In genomic region chr10:79857452-79857811, GRCm38 (mm10) we compare ENCODE assay signal across 8 mouse cellular contexts. TPM values are rescaled to one million over a fixed set of nuclear protein-coding genes. Genes with fewer than 3 reads are reported as not detected.
A peak's percentile ranks its signal among the peaks of the same experiment; 100 is the strongest.
DNase-seq lines count a peak whose midpoint lies in the region; ATAC-seq lines count a peak whose summit lies in the region.

No protein-coding gene starts in this region.

- WGBS in heart, embryonic 11.5 days (ENCODE audit: insufficient replicate concordance), result 23% methylated on average over 4 of the region's 4 CpGs
- WGBS in lung, embryonic 16.5 days, result 8% methylated on average over 4 of the region's 4 CpGs

- peaks cover 35% of the 10 kb centered on the region for H3K36me3 ChIP-seq in heart, embryonic 11.5 days (ENCODE audit: control insufficient read depth, insufficient read depth, low read length)
- peaks cover 41% of the 10 kb centered on the region for H3K36me3 ChIP-seq in lung, embryonic 16.5 days (ENCODE audit: control insufficient read depth, insufficient read depth, low read length)
- H3K36me3 ChIP-seq in splenic B cell, adult 2 months (ENCODE audit: control insufficient read depth, insufficient read depth, low read length, poor library complexity, severe bottlenecking), result peaks cover 25% of the 10 kb centered on the region

- peak overlapping the region; percentile 78 for H3K4me2 ChIP-seq in heart, embryonic 11.5 days
- H3K4me2 ChIP-seq in lung, embryonic 16.5 days (ENCODE audit: low read depth, low read length), result peak overlapping the region; percentile 85

- no peaks in the 10 kb centered on the region for H3K9me3 ChIP-seq in heart, embryonic 11.5 days (replicated peaks; ENCODE audit: control insufficient read depth, low read length)
- no peaks in the 10 kb centered on the region for H3K9me3 ChIP-seq in lung, embryonic 16.5 days (ENCODE audit: control insufficient read depth, low read length)

- H3K27me3 ChIP-seq in heart, embryonic 11.5 days (ENCODE audit: control insufficient read depth, insufficient read depth, low read length), result no peaks in the 10 kb centered on the region
- H3K27me3 ChIP-seq in lung, embryonic 16.5 days (ENCODE audit: control insufficient read depth, insufficient read depth, low read depth, low read length), result no peaks in the 10 kb centered on the region
- no peaks in the 10 kb centered on the region for H3K27me3 ChIP-seq in splenic B cell, adult 2 months (ENCODE audit: control insufficient read depth, insufficient read depth, low read length, poor library complexity, severe bottlenecking)

- peak overlapping the region; percentile 64 for H3K9ac ChIP-seq in heart, embryonic 11.5 days (ENCODE audit: low read depth, low read length)
- H3K9ac ChIP-seq in lung, embryonic 16.5 days (ENCODE audit: low read length), result peak overlapping the region; percentile 99

- DNase-seq in CD4-positive, CD25-positive, alpha-beta regulatory T cell, adult 2 months (ENCODE audit: low read depth, low spot score), result peak; percentile 78
- peak; percentile 75 for DNase-seq in CD4-positive helper T cell, adult 2 months (ENCODE audit: low read depth, low spot score)
- DNase-seq in kidney, adult 9 months, result peak; percentile 81
- peak; percentile 79 for DNase-seq in splenic B cell, adult 2 months (ENCODE audit: low read depth, low spot score)

- H3K4me1 ChIP-seq in heart, embryonic 11.5 days (ENCODE audit: control insufficient read depth, insufficient read depth, low read length), result peaks cover 38% of the 10 kb centered on the region
- peaks cover 34% of the 10 kb centered on the region for H3K4me1 ChIP-seq in lung, embryonic 16.5 days (replicated peaks; ENCODE audit: control insufficient read depth, insufficient read depth, low read length)

- H3K27ac ChIP-seq in heart, embryonic 11.5 days (ENCODE audit: low read depth, low read length), result peak overlapping the region; percentile 57
- peak overlapping the region; percentile 100 for H3K27ac ChIP-seq in lung, embryonic 16.5 days (ENCODE audit: low read length)

- H3K4me3 ChIP-seq in heart, embryonic 11.5 days (ENCODE audit: low read depth, low read length), result peak overlapping the region; percentile 86
- peak overlapping the region; percentile 93 for H3K4me3 ChIP-seq in lung, embryonic 16.5 days (ENCODE audit: low read length)

- no peak for ATAC-seq in CD4-positive, CD25-positive, alpha-beta regulatory T cell, adult 4 months
- ATAC-seq in common myeloid progenitor, adult 5-6 weeks (replicated peaks; ENCODE audit: low read depth, poor library complexity, severe bottlenecking), result 0 out of 2 replicates have a peak, but pooled peaks have one; percentile 12
- ATAC-seq in heart, embryonic 11.5 days (replicated peaks; ENCODE audit: insufficient number of reproducible peaks, low FRiP score, low TSS enrichment), result no peak
- no peak for ATAC-seq in lung, embryonic 16.5 days (ENCODE audit: low read depth)

RNA-seq across cellular contexts. Expression of gene Ptbp1, which starts 3.2 kb away (rescaled TPM):
- 100 to 1,000 TPM; 103 to 274 TPM for polyA plus RNA-seq in CD4-positive, CD25-positive, alpha-beta regulatory T cell, adult 4 months (2017; shearing (Covaris generic))
- total RNA-seq in common myeloid progenitor, adult 5-6 weeks (2017), result 210 and 221 TPM in 2 replicates
- 112 TPM in 2 replicates for polyA plus RNA-seq in heart, embryonic 11.5 days (2014; fragmentation: Nextera tagmentation; extraction: Ambion mirVana)
- polyA plus RNA-seq in lung, embryonic 16.5 days (2015; fragmentation: Nextera tagmentation; extraction: Ambion mirVana), result 344 and 371 TPM in 2 replicates

RNA-seq across cellular contexts. Expression of gene Prtn3, which starts 16.8 kb away (rescaled TPM):
- not detected for polyA plus RNA-seq in CD4-positive, CD25-positive, alpha-beta regulatory T cell, adult 4 months (2017; shearing (Covaris generic))
- 131 and 159 TPM in 2 replicates for total RNA-seq in common myeloid progenitor, adult 5-6 weeks (2017)
- polyA plus RNA-seq in heart, embryonic 11.5 days (2014; fragmentation: Nextera tagmentation; extraction: Ambion mirVana), result 2.5 and 3.9 TPM in 2 replicates
- 3.0 and 4.0 TPM in 2 replicates for polyA plus RNA-seq in lung, embryonic 16.5 days (2015; fragmentation: Nextera tagmentation; extraction: Ambion mirVana)

RNA-seq across cellular contexts. Expression of gene Plppr3, which starts 17.0 kb away (rescaled TPM):
- polyA plus RNA-seq in CD4-positive, CD25-positive, alpha-beta regulatory T cell, adult 4 months (2017; shearing (Covaris generic)), result 1 to 10 TPM; 2.1 to 4.5 TPM
- 40.8 and 46.6 TPM in 2 replicates for total RNA-seq in common myeloid progenitor, adult 5-6 weeks (2017)
- polyA plus RNA-seq in heart, embryonic 11.5 days (2014; fragmentation: Nextera tagmentation; extraction: Ambion mirVana), result 14.1 and 14.3 TPM in 2 replicates
- polyA plus RNA-seq in lung, embryonic 16.5 days (2015; fragmentation: Nextera tagmentation; extraction: Ambion mirVana), result 22.6 and 26.4 TPM in 2 replicates

RNA-seq across cellular contexts. Expression of gene Elane, which starts 28.6 kb away (rescaled TPM):
- polyA plus RNA-seq in CD4-positive, CD25-positive, alpha-beta regulatory T cell, adult 4 months (2017; shearing (Covaris generic)), result not detected
- total RNA-seq in common myeloid progenitor, adult 5-6 weeks (2017), result 61.2 and 92.1 TPM in 2 replicates
- 0.31 and 0.49 TPM in 2 replicates for polyA plus RNA-seq in heart, embryonic 11.5 days (2014; fragmentation: Nextera tagmentation; extraction: Ambion mirVana)
- polyA plus RNA-seq in lung, embryonic 16.5 days (2015; fragmentation: Nextera tagmentation; extraction: Ambion mirVana), result 0.26 and 1.2 TPM in 2 replicates

RNA-seq across cellular contexts. Expression of gene Cfd, which starts 33.2 kb away (rescaled TPM):
- not detected for polyA plus RNA-seq in CD4-positive, CD25-positive, alpha-beta regulatory T cell, adult 4 months (2017; shearing (Covaris generic))
- not detected in 2 replicates for total RNA-seq in common myeloid progenitor, adult 5-6 weeks (2017)
- not detected in 2 replicates for polyA plus RNA-seq in heart, embryonic 11.5 days (2014; fragmentation: Nextera tagmentation; extraction: Ambion mirVana)
- not detected in 2 replicates for polyA plus RNA-seq in lung, embryonic 16.5 days (2015; fragmentation: Nextera tagmentation; extraction: Ambion mirVana)
